Mouse (Mus musculus) limb, embryonic 10.5 days (tissue): ENCODE measurements around the gene Lsm2. TPM values are rescaled to one million over a fixed set of nuclear protein-coding genes. Genes with fewer than 3 reads are reported as not detected.
"Not testable (repeated sequence)": the region's sequence is repeated elsewhere in the genome, so short reads cannot be mapped to it uniquely, and the experiment has no call there.

ENCODE experiments used
- DNase-seq: peaks from one replicate; pipeline ENCODE4 v3.0.0-alpha.2; 2017; ENCODE audit warnings: low spot score
- H3K27ac ChIP-seq: fragments of 300-500 bp; sonication (generic); 2 replicates; pipeline ENCODE4 v1.5.1; 2016; ENCODE audit warnings: mild to moderate bottlenecking
- H3K27me3 ChIP-seq: fragments of 300-500 bp; sonication (generic); 2 replicates; pipeline ENCODE4 v1.6.1; 2016; ENCODE audit warnings: low read depth, mild to moderate bottlenecking; ENCODE audit not compliant: poor library complexity, severe bottlenecking
- H3K36me3 ChIP-seq: fragments of 300-500 bp; sonication (generic); 2 replicates; pipeline ENCODE4 v1.6.1; 2016; ENCODE audit warnings: mild to moderate bottlenecking, moderate library complexity
- H3K4me1 ChIP-seq: fragments of 300-500 bp; sonication (generic); 2 replicates; pipeline ENCODE4 v1.6.1; 2016
- H3K4me3 ChIP-seq: fragments of 300-500 bp; sonication (generic); 2 replicates; pipeline ENCODE4 v1.5.1; 2016; ENCODE audit warnings: mild to moderate bottlenecking, moderate library complexity
- H3K9me3 ChIP-seq: fragments of 300-500 bp; sonication (generic); replicated peaks from 2 replicates; pipeline ENCODE4 v1.6.1; 2016; ENCODE audit warnings: mild to moderate bottlenecking
- WGBS: fragments of 180-500 bp; shearing (Covaris S2); methylation state at CpG from one replicate; pipeline ENCODE4 v1.1.7; 2016; 5-methylcytosine and 5-hydroxymethylcytosine counted together
- polyA plus RNA-seq: library from polyadenylated mRNA; unstranded; fragments of >200 nt; fragmentation: Nextera tagmentation; extraction: Ambion mirVana; gene quantifications from 2 replicates; pipeline ENCODE4 v1.2.1, GENCODE M21; 2016

Gene Lsm2
- polyA plus RNA-seq: 320 and 365 TPM in 2 replicates

GRCm38 (mm10) chr17:34981690-34982180, at the start of gene Lsm2:
Lsm2 (plus strand) TSS chr17:34981862.
- Histone ChIP-seq H3K4me3 (peak within 1 kb of the TSS; percentile 95), H3K4me1 (peaks cover 16% of the 10 kb centered on the region), H3K27me3 (no peaks in the 10 kb centered on the region), H3K36me3 (peaks cover 41% of the 10 kb centered on the region), H3K9me3 (no peaks in the 10 kb centered on the region), H3K27ac (peak within 1 kb of the TSS; percentile 99)
- WGBS: under 1% methylated on average over 58 of the region's 58 CpGs
- DNase-seq: peak; percentile 92

- Histone ChIP-seq H3K4me3 (peak overlapping the region; percentile 73), H3K36me3 (peaks cover 16% of the 10 kb centered on the region), H3K4me1 (peaks cover 28% of the 10 kb centered on the region), H3K9me3 (no peaks in the 10 kb centered on the region), H3K27me3 (no peaks in the 10 kb centered on the region), H3K27ac (peak overlapping the region; percentile 81; the same call in 1 of the 2 replicates)
- DNase-seq: no peak
- 93% methylated on average over 8 of the region's 8 CpGs for WGBS
These were observed 49.4 kb upstream of the Lsm2 start for GRCm38 (mm10) chr17:34932287-34932686.

GRCm38 (mm10) chr17:34934031-34934430, 47.6 kb upstream of the Lsm2 start:
- H3K27ac ChIP-seq: peak overlapping the region; percentile 38; the same call in 1 of the 2 replicates
- peak overlapping the region; percentile 18; the same call in 1 of the 2 replicates for H3K4me3 ChIP-seq
- peaks cover 16% of the 10 kb centered on the region for H3K36me3 ChIP-seq
- H3K27me3 ChIP-seq: no peaks in the 10 kb centered on the region
- peaks cover 28% of the 10 kb centered on the region for H3K4me1 ChIP-seq
- 76% methylated on average over 24 of the region's 24 CpGs for WGBS
- no peak for DNase-seq
- no peaks in the 10 kb centered on the region for H3K9me3 ChIP-seq

GRCm38 (mm10) chr17:34934830-34935229, 46.8 kb upstream of the Lsm2 start:
- DNase-seq: no peak
- WGBS: 53% methylated on average over 8 of the region's 8 CpGs
- H3K27me3 ChIP-seq: no peaks in the 10 kb centered on the region
- peaks cover 16% of the 10 kb centered on the region for H3K36me3 ChIP-seq
- H3K4me1 ChIP-seq: peaks cover 28% of the 10 kb centered on the region
- no peaks in the 10 kb centered on the region for H3K9me3 ChIP-seq
- H3K4me3 ChIP-seq: 0 out of 2 replicates have a peak overlapping the region, but pooled peaks have one; percentile 18
- no peak overlapping the region for H3K27ac ChIP-seq

- 85% methylated on average over 6 of the region's 6 CpGs for WGBS
- Histone ChIP-seq H3K27ac (no peak overlapping the region), H3K4me1 (peaks cover 30% of the 10 kb centered on the region), H3K36me3 (peaks cover 13% of the 10 kb centered on the region), H3K27me3 (no peaks in the 10 kb centered on the region), H3K9me3 (no peaks in the 10 kb centered on the region), H3K4me3 (no peak overlapping the region)
- no peak for DNase-seq
These were observed 43.6 kb upstream of the Lsm2 start for GRCm38 (mm10) chr17:34937960-34938505.

- Histone ChIP-seq H3K27me3 (no peaks in the 10 kb centered on the region), H3K9me3 (no peaks in the 10 kb centered on the region), H3K36me3 (no peaks in the 10 kb centered on the region), H3K4me3 (peak overlapping the region; percentile 46), H3K27ac (peak overlapping the region; percentile 79), H3K4me1 (peaks cover 12% of the 10 kb centered on the region)
- DNase-seq: peak; percentile 64
- 9% methylated on average over 15 of the region's 15 CpGs for WGBS
These were observed 40.2 kb upstream of the Lsm2 start for GRCm38 (mm10) chr17:34941344-34942041.

GRCm38 (mm10) chr17:34943128-34943815, 38.4 kb upstream of the Lsm2 start:
- no peak overlapping the region for H3K27ac ChIP-seq
- H3K4me1 ChIP-seq: peaks cover 12% of the 10 kb centered on the region
- DNase-seq: no peak
- no peaks in the 10 kb centered on the region for H3K27me3 ChIP-seq
- no peaks in the 10 kb centered on the region for H3K9me3 ChIP-seq
- no peaks in the 10 kb centered on the region for H3K36me3 ChIP-seq
- no peak overlapping the region for H3K4me3 ChIP-seq
- 86% methylated on average over 4 of the region's 4 CpGs for WGBS

GRCm38 (mm10) chr17:34944362-34944761, 37.3 kb upstream of the Lsm2 start:
- H3K9me3 ChIP-seq: no peaks in the 10 kb centered on the region
- peaks cover 12% of the 10 kb centered on the region for H3K4me1 ChIP-seq
- no peak overlapping the region for H3K4me3 ChIP-seq
- no peak overlapping the region for H3K27ac ChIP-seq
- no peak for DNase-seq
- no peaks in the 10 kb centered on the region for H3K27me3 ChIP-seq
- peaks cover 1% of the 10 kb centered on the region for H3K36me3 ChIP-seq

- no peak for DNase-seq
- H3K4me1 ChIP-seq: peaks cover 14% of the 10 kb centered on the region
- no peak overlapping the region for H3K4me3 ChIP-seq
- no peak overlapping the region for H3K27ac ChIP-seq
- WGBS: 89% methylated on average over 5 of the region's 5 CpGs
- no peaks in the 10 kb centered on the region for H3K27me3 ChIP-seq
- H3K36me3 ChIP-seq: peaks cover 24% of the 10 kb centered on the region
- H3K9me3 ChIP-seq: no peaks in the 10 kb centered on the region
These were observed 35.0 kb upstream of the Lsm2 start for GRCm38 (mm10) chr17:34946486-34947140.

GRCm38 (mm10) chr17:34947606-34948005, 34.1 kb upstream of the Lsm2 start:
- Histone ChIP-seq H3K27ac (no peak overlapping the region), H3K4me1 (peaks cover 9% of the 10 kb centered on the region), H3K9me3 (no peaks in the 10 kb centered on the region), H3K4me3 (no peak overlapping the region), H3K36me3 (peaks cover 29% of the 10 kb centered on the region), H3K27me3 (no peaks in the 10 kb centered on the region)
- no peak for DNase-seq
- WGBS: 33% methylated on average over 8 of the region's 8 CpGs

- peaks cover 29% of the 10 kb centered on the region for H3K36me3 ChIP-seq
- not testable (repeated sequence) for H3K27ac ChIP-seq, DNase-seq, H3K4me1 ChIP-seq, H3K9me3 ChIP-seq, H3K27me3 ChIP-seq
- H3K4me3 ChIP-seq: peak overlapping the region; percentile 98; the same call in 1 of the 2 replicates
- 69% methylated on average over 9 of the region's 9 CpGs for WGBS
These were observed 32.7 kb upstream of the Lsm2 start for GRCm38 (mm10) chr17:34948721-34949552.

GRCm38 (mm10) chr17:34949553-34949969, 32.1 kb upstream of the Lsm2 start:
- Histone ChIP-seq H3K27ac (0 out of 2 replicates have a peak overlapping the region, but pooled peaks have one; percentile 15), H3K9me3 (no peaks in the 10 kb centered on the region), H3K4me1 (peaks cover 9% of the 10 kb centered on the region), H3K4me3 (peak overlapping the region; percentile 98), H3K27me3 (peaks cover 2% of the 10 kb centered on the region; the same call in 1 of the 2 replicates), H3K36me3 (peaks cover 29% of the 10 kb centered on the region)
- DNase-seq: peak; percentile 63
- 42% methylated on average over 4 of the region's 4 CpGs for WGBS
